Comparison of ENCODE assay signal across 28 mouse cellular contexts in the genomic region with DNA sequence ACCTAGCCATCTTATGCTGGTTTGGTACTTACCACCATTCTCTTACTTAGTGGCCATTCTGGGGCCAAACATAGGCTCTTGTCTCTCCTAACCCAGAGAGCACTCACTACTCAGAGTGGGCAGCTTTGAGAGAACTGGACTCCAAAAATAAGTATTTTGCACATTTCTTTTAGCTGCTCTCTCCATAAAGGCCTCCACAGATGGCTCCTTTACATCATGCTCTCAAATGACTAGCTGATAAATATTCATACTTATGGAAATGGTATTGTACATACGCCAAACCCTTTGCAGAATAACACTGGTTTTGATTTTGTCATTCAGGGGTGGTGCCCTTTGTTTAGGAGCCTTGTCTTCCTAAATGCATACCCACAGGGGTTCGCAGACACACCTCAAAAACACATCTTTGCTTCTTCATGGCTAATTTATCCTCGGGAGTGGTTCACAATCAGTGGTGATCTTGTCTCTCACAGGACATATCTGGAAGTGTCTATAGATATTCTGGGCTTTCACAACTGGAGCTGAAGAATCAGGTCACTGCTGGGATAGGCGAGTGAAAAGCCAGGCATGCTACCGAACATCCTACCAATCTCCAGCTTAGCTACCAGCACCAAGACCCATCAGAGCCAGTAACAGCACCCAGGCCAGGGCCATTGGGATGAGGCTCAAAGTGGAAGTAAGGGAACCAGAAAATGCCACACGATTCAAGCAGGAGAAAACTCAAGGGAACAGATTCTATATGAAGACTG. TPM values are rescaled to one million over a fixed set of nuclear protein-coding genes. Genes with fewer than 3 reads are reported as not detected.
DNase-seq lines count a peak whose midpoint lies in the region; TF ChIP-seq lines count a peak whose summit lies in the region.
"Had no signal": no experiment of that assay in that cellular context is flagged by ENCODE, and none has a peak within 500 bp of the region (broad histone marks: within the 10 kb centered on the region; RNA-seq: fewer than 3 reads in every experiment).

No protein-coding gene starts in this region.

- H3K4me1 ChIP-seq in cortical plate, adult 2 months (ENCODE audit: control insufficient read depth, insufficient read depth, low read length): peaks cover 1% of the 10 kb centered on the region; the same call in 1 of the 2 replicates
- H3K4me1 ChIP-seq: embryonic facial prominence, embryonic 12.5 days; hindbrain, embryonic 13.5 days; liver, embryonic 12.5 days; midbrain, embryonic 12.5 days had no signal

- DNase-seq in left cerebral cortex, adult 2 months (ENCODE audit: extremely low spot score in 1 of 2, low spot score in 2 of 2): no peak
- no peak for DNase-seq in left cerebral cortex, adult 11 months (ENCODE audit: low spot score)
- DNase-seq in brain, adult 2 months (ENCODE audit: low read depth, low spot score): peak; percentile 67
- peak; percentile 69 for DNase-seq in telencephalon, adult 2 months (ENCODE audit: low read depth, low spot score)
- DNase-seq in thymus, postnatal 10 days (ENCODE audit: low spot score in 2 of 2): no peak
- DNase-seq: adrenal gland, adult 2 months; adrenal gland, postnatal 36 days; B cell, adult 2 months; cerebellum, adult 8-10 months; cerebellum, postnatal 36 days; embryo, embryonic 11 days; gastrocnemius, postnatal 36 days; heart, adult 18-20 months; heart, postnatal 4 days; kidney, adult 9 months; kidney, postnatal 10 days; liver, postnatal 0 days; lung, postnatal 4 days; right cerebral cortex, postnatal 4 days; thymus, adult 2 months; thymus, postnatal 4 days had no signal

- peak overlapping the region; percentile 69 for H3K27ac ChIP-seq in left cerebral cortex, adult 2 months
- H3K27ac ChIP-seq in cortical plate, adult 2 months (ENCODE audit: insufficient read depth, low read length): peak overlapping the region; percentile 88; the same call in 1 of the 2 replicates
- H3K27ac ChIP-seq: embryonic facial prominence, embryonic 12.5 days; hindbrain, embryonic 13.5 days; liver, embryonic 12.5 days; midbrain, embryonic 12.5 days; stomach, postnatal 0 days had no signal

- no peak for TF ChIP-seq CTCF in left cerebral cortex, adult 2 months (IDR thresholded peaks at IDR 0.05)
- TF ChIP-seq CTCF in cortical plate, adult 2 months (IDR thresholded peaks at IDR 0.05; ENCODE audit: extremely low read depth, insufficient read depth, low read length): no peak

- no peak overlapping the region for H3K4me3 ChIP-seq in left cerebral cortex, adult 2 months
- no peak overlapping the region for H3K4me3 ChIP-seq in cortical plate, adult 2 months (ENCODE audit: insufficient read depth, low read length)
- H3K4me3 ChIP-seq: embryonic facial prominence, embryonic 12.5 days; hindbrain, embryonic 13.5 days; liver, embryonic 12.5 days; megakaryocyte, embryonic 14.5 days; midbrain, embryonic 12.5 days had no signal

- intact Hi-C loops in left cerebral cortex, adult 2 months (cut with DNase I): no loop called here

- no peak for TF ChIP-seq POLR2A in cortical plate, adult 2 months (IDR thresholded peaks at IDR 0.05; ENCODE audit: extremely low read depth, insufficient read depth, low read length)

RNA-seq across cellular contexts. Expression of gene Cdk2ap1, which starts 1.5 kb away (rescaled TPM):
- total RNA-seq in left cerebral cortex, adult 2 months (2021): 100 to 1,000 TPM; 163 to 170 TPM
- 252 and 264 TPM in 2 replicates for polyA plus RNA-seq in cortical plate, adult 2 months (2012; rRNA removed)

RNA-seq across cellular contexts. Expression of gene 2810006K23Rik, which starts 36.5 kb away (rescaled TPM):
- 10 to 100 TPM; 13.2 to 13.6 TPM for total RNA-seq in left cerebral cortex, adult 2 months (2021)
- polyA plus RNA-seq in cortical plate, adult 2 months (2012; rRNA removed): 13.5 and 13.6 TPM in 2 replicates

RNA-seq across cellular contexts. Expression of gene Mphosph9, which starts 36.6 kb away (rescaled TPM):
- total RNA-seq in left cerebral cortex, adult 2 months (2021): 10 to 100 TPM; 20.9 to 23.1 TPM
- 21.0 and 22.3 TPM in 2 replicates for polyA plus RNA-seq in cortical plate, adult 2 months (2012; rRNA removed)

Comparison
In these comparisons a context has a peak if more than half of its experiments do, and no peak if none do; other contexts are left out.
1. DNase-seq: peak in brain, adult 2 months (single experiment) and telencephalon, adult 2 months (single experiment); none in left cerebral cortex, adult 2 months (0 of 2), left cerebral cortex, adult 11 months (single experiment) and thymus, postnatal 10 days (0 of 2).